Mouse (Mus musculus) embryo, embryonic 11 days (tissue): ENCODE measurements around the gene Panx1.

Experiments used
- DNase-seq: peaks from one replicate; pipeline ENCODE4 v3.0.0-alpha.2; 2015

The Panx1 gene

DNA sequence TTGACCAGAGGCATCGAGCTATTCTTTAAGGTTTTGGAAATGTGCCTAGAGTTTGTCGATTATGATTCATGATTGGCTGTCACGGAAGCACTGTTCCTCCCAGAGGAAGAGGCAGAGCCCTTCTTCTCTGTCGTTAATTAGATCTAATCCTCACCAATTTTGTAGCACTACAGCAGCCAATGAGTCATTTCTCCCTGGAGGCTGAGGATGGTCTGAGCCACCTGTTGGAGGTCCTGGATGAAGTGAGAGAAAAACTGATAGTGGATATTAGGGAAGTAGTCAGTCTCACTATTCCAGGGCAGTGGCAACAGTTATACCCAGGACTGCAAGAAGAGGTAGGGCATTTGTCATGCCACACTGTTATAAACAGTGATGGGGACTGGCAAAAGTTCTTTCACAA, 75.1 kb downstream of the Panx1 start:
- DNase-seq: no peak

DNA sequence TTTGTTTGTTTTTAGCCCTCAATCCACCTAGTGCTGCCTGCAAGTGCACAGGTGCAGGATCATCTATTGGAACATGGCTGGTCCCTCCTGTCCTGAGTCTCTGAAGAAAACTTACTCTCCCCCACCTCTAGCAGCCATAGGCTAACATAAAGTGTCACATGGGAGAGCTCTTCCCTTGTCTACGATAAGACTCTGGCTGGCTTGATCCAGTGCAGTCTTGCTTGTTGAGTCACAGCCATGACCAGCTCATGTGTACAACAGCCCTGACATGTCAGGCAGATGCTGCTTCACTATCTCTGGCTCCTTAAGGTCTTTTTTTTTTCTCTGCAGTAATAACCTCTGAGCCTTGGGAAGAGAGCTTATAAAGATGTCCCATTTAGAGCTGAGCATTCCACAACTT, 77.7 kb downstream of the Panx1 start:
- DNase-seq: no peak

DNA sequence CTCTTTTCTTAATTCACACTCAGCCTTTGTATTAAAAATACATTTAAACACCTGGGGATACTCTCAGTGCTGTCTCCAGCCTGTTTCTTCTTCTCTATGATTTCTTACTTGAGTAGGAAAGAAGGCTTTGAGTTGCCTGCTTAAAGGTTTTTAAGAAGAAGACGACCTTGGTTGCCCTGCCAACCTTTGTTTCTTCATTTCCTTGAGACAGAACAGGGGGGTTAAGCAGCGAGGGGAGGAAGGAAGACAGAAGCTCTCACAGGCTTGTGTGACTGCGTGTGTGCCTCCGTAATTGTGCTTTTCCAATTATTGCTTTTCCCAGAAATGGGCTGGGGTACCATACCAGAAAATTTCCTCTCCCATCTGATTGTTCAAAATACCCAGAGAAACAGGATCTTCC, 78.5 kb downstream of the Panx1 start:
- DNase-seq: no peak

DNA sequence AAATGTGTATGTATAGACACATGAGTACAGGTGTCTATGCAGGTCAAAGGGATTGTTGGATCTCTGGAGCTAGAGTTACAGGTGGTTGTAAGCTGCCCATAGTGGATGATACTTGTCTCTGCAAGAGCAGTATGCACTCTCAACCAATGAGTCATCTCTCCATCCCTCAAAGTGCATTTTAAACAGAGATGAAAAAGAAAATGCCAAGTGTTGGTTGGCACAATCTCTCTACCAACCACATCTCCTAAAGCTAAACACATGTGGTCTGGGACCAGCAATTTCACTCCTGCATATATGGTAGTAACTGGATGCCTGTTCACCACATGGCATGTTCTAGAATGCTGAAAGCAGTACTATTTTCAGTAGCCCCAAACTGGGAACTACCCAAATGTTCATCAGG, 79.9 kb downstream of the Panx1 start:
- DNase-seq: no peak

DNA sequence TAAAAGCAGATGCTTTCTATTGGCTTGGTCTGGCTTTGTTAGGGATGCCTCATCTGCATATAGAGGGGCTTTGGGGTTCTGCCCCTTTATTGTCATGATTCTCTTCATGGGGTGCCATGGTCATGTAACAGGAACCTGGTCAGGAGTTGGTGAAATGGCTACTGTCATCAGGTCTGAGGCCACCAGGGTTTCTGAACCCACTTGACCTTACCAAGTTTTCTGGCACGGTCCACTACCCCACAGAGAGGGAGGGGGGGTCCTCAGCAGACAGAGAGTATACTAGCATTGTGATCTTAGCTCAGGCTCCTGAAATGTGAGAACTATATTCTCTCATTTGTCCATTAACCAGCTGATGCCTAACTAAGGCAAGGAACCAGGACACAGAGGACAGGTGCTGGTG, 82.5 kb downstream of the Panx1 start:
- DNase-seq: no peak

DNA sequence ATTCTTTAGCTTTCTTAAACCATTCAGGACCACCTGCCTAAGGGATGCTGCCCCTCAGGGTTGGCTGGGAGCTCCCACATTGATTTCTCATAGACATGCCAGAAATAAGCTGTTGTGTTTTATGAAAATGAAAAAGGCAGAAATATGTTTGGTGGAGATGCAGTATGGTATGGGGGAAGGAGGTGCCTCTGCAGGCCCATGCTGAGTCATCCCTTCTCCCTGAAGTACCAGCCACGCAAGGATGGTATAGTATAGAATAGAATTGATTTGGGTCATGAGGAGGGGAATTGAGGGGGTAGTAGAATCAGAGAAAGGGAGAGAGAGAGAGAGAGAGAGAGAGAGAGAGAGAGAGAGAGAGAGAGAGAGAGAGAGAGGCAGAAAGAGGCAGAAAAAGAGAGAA, 90.6 kb downstream of the Panx1 start:
- no peak for DNase-seq
